9 mouse cellular contexts compared by ENCODE assay signal in genomic region chr13:33079391-33079790, GRCm38 (mm10). TPM values are rescaled to one million over a fixed set of nuclear protein-coding genes. Genes with fewer than 3 reads are reported as not detected.
DNase-seq lines count a peak whose midpoint lies in the region; ATAC-seq lines count a peak whose summit lies in the region.
"Had no signal": no experiment of that assay in that cellular context is flagged by ENCODE, and none has a peak within 500 bp of the region (broad histone marks: within the 10 kb centered on the region; RNA-seq: fewer than 3 reads in every experiment).

No protein-coding gene starts in this region.

- H3K4me1 ChIP-seq in neural tube, embryonic 14.5 days (ENCODE audit: control insufficient read depth, insufficient read depth, low read length), result no peaks in the 10 kb centered on the region

- no peak overlapping the region for H3K9ac ChIP-seq in neural tube, embryonic 14.5 days (replicated peaks; ENCODE audit: low read depth, low read length)

- no peaks in the 10 kb centered on the region for H3K36me3 ChIP-seq in neural tube, embryonic 14.5 days (ENCODE audit: control insufficient read depth, insufficient read depth, low read length)

- H3K4me3 ChIP-seq in neural tube, embryonic 14.5 days (ENCODE audit: low read depth, low read length), result no peak overlapping the region

- intact Hi-C loops in heart, postnatal 25 days (cut with DNase I), result loop anchor here (1.0 to 5.0 kb wide), 3 partner anchors 115 to 312 kb away; partner anchors contain the start of gene Serpinb6b

- 33% methylated on average over 6 of the region's 6 CpGs for WGBS in neural tube, embryonic 14.5 days

- peak overlapping the region; percentile 25; the same call in 1 of the 2 replicates for H3K4me2 ChIP-seq in neural tube, embryonic 14.5 days (ENCODE audit: low read depth, low read length)

- peak; percentile 68 for ATAC-seq in inflammation-experienced regulatory T-cells, adult 6 months
- ATAC-seq in neural tube, embryonic 14.5 days (ENCODE audit: low read depth), result no peak

- DNase-seq in heart, adult 18-20 months, result peak; percentile 11 to 47
- DNase-seq in heart, postnatal 25 days (ENCODE audit: low spot score), result no peak
- peak; percentile 53 for DNase-seq in CD4-positive, CD25-positive, alpha-beta regulatory T cell, adult 2 months (ENCODE audit: low read depth, low spot score)
- peak; percentile 32 for DNase-seq in embryo, embryonic 9.5 days (ENCODE audit: extremely low spot score)
- no peak for DNase-seq in thymus, postnatal 4 days
- no peak for DNase-seq in cerebellum, adult 8-10 months

- H3K27ac ChIP-seq in neural tube, embryonic 14.5 days (ENCODE audit: low read depth, low read length), result no peak overlapping the region

- H3K9me3 ChIP-seq in neural tube, embryonic 14.5 days (ENCODE audit: control insufficient read depth, low read length), result no peaks in the 10 kb centered on the region

- H3K27me3 ChIP-seq in neural tube, embryonic 14.5 days (ENCODE audit: control insufficient read depth, insufficient read depth, low read length), result no peaks in the 10 kb centered on the region

RNA-seq across cellular contexts. Expression of gene Serpinb1b, which starts 1.0 kb away (rescaled TPM):
- not detected for total RNA-seq in heart, adult 18-20 months (2021)
- not detected for total RNA-seq in heart, postnatal 25 days (2021)
- polyA plus RNA-seq in inflammation-experienced regulatory T-cells, adult 6 months (2017; shearing (Covaris generic)), result 1 to 10 TPM in 1 of 3 experiments, not detected in 2; 2.6 TPM
- polyA plus RNA-seq in neural tube, embryonic 14.5 days (2014; fragmentation: Nextera tagmentation; extraction: Ambion mirVana), result 24.0 and 45.4 TPM in 2 replicates

RNA-seq across cellular contexts. Expression of gene Serpinb9b, which starts 52.2 kb away (rescaled TPM):
- total RNA-seq in heart, adult 18-20 months (2021), result under 1 TPM; 0.13 to 0.27 TPM
- total RNA-seq in heart, postnatal 25 days (2021), result under 1 TPM in 1 of 2 experiments, not detected in 1; 0.20 TPM
- polyA plus RNA-seq in inflammation-experienced regulatory T-cells, adult 6 months (2017; shearing (Covaris generic)), result under 1 TPM in 1 of 3 experiments, not detected in 2; 0.77 TPM
- polyA plus RNA-seq in neural tube, embryonic 14.5 days (2014; fragmentation: Nextera tagmentation; extraction: Ambion mirVana), result 0.28 and 0.29 TPM in 2 replicates
- total RNA-seq: left cerebral cortex, postnatal 14 days had no signal

Comparison
In these comparisons a context has a peak if more than half of its experiments do, and no peak if none do; other contexts are left out.
1. DNase-seq: peak in heart, adult 18-20 months (2 of 2), CD4-positive, CD25-positive, alpha-beta regulatory T cell, adult 2 months (single experiment) and embryo, embryonic 9.5 days (single experiment); none in heart, postnatal 25 days (single experiment), thymus, postnatal 4 days (single experiment) and cerebellum, adult 8-10 months (single experiment).